Mouse (Mus musculus) cortical plate, adult 2 months (tissue): ENCODE measurements around the gene Zbed6.

Experiments used
- CTCF ChIP-seq: fragments of 200-500 bp; IDR thresholded peaks from 2 replicates; pipeline ENCODE4 v1.5.1; 2011; ENCODE audit warnings: mild to moderate bottlenecking, control low read depth, low read length; ENCODE audit not compliant: insufficient read depth; ENCODE audit errors: extremely low read depth
- POLR2A ChIP-seq: fragments of 200-500 bp; IDR thresholded peaks from 2 replicates; pipeline ENCODE4 v1.6.1; 2011; ENCODE audit warnings: mild to moderate bottlenecking, low read length, control low read depth; ENCODE audit not compliant: insufficient read depth; ENCODE audit errors: extremely low read depth

GRCm38 (mm10) chr1:133610601-133611000 lies 50.1 kb downstream of the Zbed6 start:
- TF ChIP-seq CTCF (no peak), POLR2A (no peak)
